Comparison of ENCODE assay signal across 9 mouse cellular contexts in the genomic region with DNA sequence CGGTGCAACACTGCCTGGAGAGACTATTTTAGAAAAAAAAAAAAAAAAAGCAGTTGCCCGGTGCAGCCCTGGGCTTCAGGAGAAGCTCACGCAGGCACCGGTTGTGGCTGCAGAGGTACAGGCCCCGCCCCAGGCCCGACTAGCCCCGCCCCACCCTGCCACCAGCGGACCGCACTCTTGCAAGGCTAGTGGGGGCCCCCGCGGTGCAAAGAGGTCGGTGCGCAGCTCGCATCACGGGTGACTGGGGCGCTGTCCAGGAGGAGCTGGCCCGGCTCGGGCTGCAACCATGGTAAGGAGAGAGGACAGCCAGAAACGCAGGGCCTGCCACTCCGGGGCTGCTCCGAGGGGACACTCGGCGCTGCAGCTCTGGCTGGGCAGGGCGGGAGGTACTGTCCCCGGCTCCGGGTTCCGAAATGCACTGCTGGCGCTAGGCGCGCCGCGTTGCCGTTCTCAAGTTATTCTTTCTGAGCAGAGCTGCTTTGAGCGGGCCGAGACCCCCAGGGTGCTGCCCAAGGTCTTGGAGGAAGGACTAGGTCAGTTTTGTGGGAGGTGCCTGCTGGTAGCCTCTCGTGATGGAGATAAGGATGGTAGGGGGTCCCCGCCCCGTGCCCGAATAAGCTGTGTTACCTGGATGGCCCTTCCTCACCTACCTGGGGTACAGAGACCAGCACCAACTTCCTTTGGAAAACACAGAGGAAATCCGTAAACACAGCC. TPM values are rescaled to one million over a fixed set of nuclear protein-coding genes. Genes with fewer than 3 reads are reported as not detected.
A peak's percentile ranks its signal among the peaks of the same experiment; 100 is the strongest.
DNase-seq lines count a peak whose midpoint lies in the region; ATAC-seq lines count a peak whose summit lies in the region.
"Had no signal": no experiment of that assay in that cellular context is flagged by ENCODE, and none has a peak within 500 bp of the region (broad histone marks: within the 10 kb centered on the region; RNA-seq: fewer than 3 reads in every experiment).

No protein-coding gene starts in this region.

- peak overlapping the region; percentile 60 for H3K9ac ChIP-seq in heart, embryonic 12.5 days
- H3K9ac ChIP-seq in kidney, embryonic 15.5 days: peak overlapping the region; percentile 68
- peak overlapping the region; percentile 67 for H3K9ac ChIP-seq in liver, embryonic 13.5 days
- no peak overlapping the region; the same call in 1 of the 2 replicates for H3K9ac ChIP-seq in stomach, embryonic 14.5 days (replicated peaks; ENCODE audit: low read depth, low read length)

- WGBS in heart, embryonic 12.5 days: under 1% methylated on average over 40 of the region's 40 CpGs
- WGBS in kidney, embryonic 15.5 days: under 1% methylated on average over 40 of the region's 40 CpGs
- WGBS in liver, embryonic 13.5 days (ENCODE audit: insufficient replicate concordance): under 1% methylated on average over 40 of the region's 40 CpGs
- under 1% methylated on average over 40 of the region's 40 CpGs for WGBS in stomach, embryonic 14.5 days

- H3K27ac ChIP-seq in heart, embryonic 12.5 days (ENCODE audit: poor library complexity, severe bottlenecking): peak overlapping the region; percentile 12; the same call in 1 of the 2 replicates
- peak overlapping the region; percentile 93 for H3K27ac ChIP-seq in kidney, embryonic 15.5 days
- 0 out of 2 replicates have a peak overlapping the region, but pooled peaks have one; percentile 2 for H3K27ac ChIP-seq in liver, embryonic 13.5 days
- H3K27ac ChIP-seq in stomach, embryonic 14.5 days (ENCODE audit: low read length): no peak overlapping the region

- H3K9me3 ChIP-seq in heart, embryonic 12.5 days (replicated peaks): no peaks in the 10 kb centered on the region
- no peaks in the 10 kb centered on the region for H3K9me3 ChIP-seq in kidney, embryonic 15.5 days (replicated peaks)
- no peaks in the 10 kb centered on the region for H3K9me3 ChIP-seq in liver, embryonic 13.5 days (replicated peaks)
- no peaks in the 10 kb centered on the region for H3K9me3 ChIP-seq in stomach, embryonic 14.5 days (ENCODE audit: control insufficient read depth, low read depth, low read length)

- DNase-seq in CD4-positive helper T cell, adult 2 months (ENCODE audit: low read depth, low spot score): peak; percentile 59
- DNase-seq in brain, adult 2 months (ENCODE audit: low read depth, low spot score): peak; percentile 92
- peak; percentile 65 for DNase-seq in liver, embryonic 13.5 days
- peak; percentile 53 to 54 for DNase-seq in natural killer cell, adult 2 months (ENCODE audit: low spot score in 2 of 2)

- no peaks in the 10 kb centered on the region for H3K36me3 ChIP-seq in heart, embryonic 12.5 days
- no peaks in the 10 kb centered on the region for H3K36me3 ChIP-seq in kidney, embryonic 15.5 days
- no peaks in the 10 kb centered on the region for H3K36me3 ChIP-seq in liver, embryonic 13.5 days
- H3K36me3 ChIP-seq in stomach, embryonic 14.5 days (ENCODE audit: control insufficient read depth, insufficient read depth, low read length): no peaks in the 10 kb centered on the region

- 0 out of 2 replicates have a peak, but pooled peaks cover 6% of the 10 kb centered on the region for H3K27me3 ChIP-seq in heart, embryonic 12.5 days (replicated peaks)
- no peaks in the 10 kb centered on the region for H3K27me3 ChIP-seq in kidney, embryonic 15.5 days
- no peaks in the 10 kb centered on the region; the same call in none of the 2 replicates for H3K27me3 ChIP-seq in liver, embryonic 13.5 days
- H3K27me3 ChIP-seq in stomach, embryonic 14.5 days (ENCODE audit: control insufficient read depth, insufficient read depth, low read length): no peaks in the 10 kb centered on the region

- H3K4me2 ChIP-seq in heart, embryonic 12.5 days: peak overlapping the region; percentile 80
- H3K4me2 ChIP-seq in kidney, embryonic 15.5 days: peak overlapping the region; percentile 96
- H3K4me2 ChIP-seq in liver, embryonic 13.5 days: peak overlapping the region; percentile 87
- H3K4me2 ChIP-seq in stomach, embryonic 14.5 days (replicated peaks; ENCODE audit: low read depth, low read length): peak overlapping the region; percentile 81

- H3K4me3 ChIP-seq in heart, embryonic 12.5 days: peak overlapping the region; percentile 49
- peak overlapping the region; percentile 66 for H3K4me3 ChIP-seq in kidney, embryonic 15.5 days (replicated peaks)
- H3K4me3 ChIP-seq in liver, embryonic 13.5 days (replicated peaks): peak overlapping the region; percentile 64
- peak overlapping the region; percentile 38 for H3K4me3 ChIP-seq in stomach, embryonic 14.5 days (ENCODE audit: low read depth, low read length)
- H3K4me3 ChIP-seq: myocyte had no signal

- peaks cover 52% of the 10 kb centered on the region for H3K4me1 ChIP-seq in heart, embryonic 12.5 days (replicated peaks)
- H3K4me1 ChIP-seq in kidney, embryonic 15.5 days: peaks cover 55% of the 10 kb centered on the region
- peaks cover 24% of the 10 kb centered on the region for H3K4me1 ChIP-seq in liver, embryonic 13.5 days (replicated peaks)
- peaks cover 7% of the 10 kb centered on the region; the same call in 1 of the 2 replicates for H3K4me1 ChIP-seq in stomach, embryonic 14.5 days (ENCODE audit: control insufficient read depth, insufficient read depth, low read length)

- ATAC-seq in erythroblast, adult 5-6 weeks (replicated peaks; ENCODE audit: low FRiP score, poor library complexity, severe bottlenecking): peak; percentile 81
- peak; percentile 82 for ATAC-seq in heart, embryonic 12.5 days (ENCODE audit: insufficient number of reproducible peaks, low FRiP score)
- ATAC-seq in kidney, embryonic 15.5 days (replicated peaks; ENCODE audit: low FRiP score): peak; percentile 84
- ATAC-seq in liver, embryonic 13.5 days (ENCODE audit: low read depth): peak; percentile 86
- ATAC-seq in stomach, embryonic 14.5 days (ENCODE audit: insufficient number of reproducible peaks, insufficient read depth, low FRiP score, low read depth): peak; percentile 75; the same call in 1 of the 2 replicates

RNA-seq across cellular contexts. Expression of gene Sept4, which starts 9.7 kb away (rescaled TPM):
- total RNA-seq in erythroblast, adult 5-6 weeks (2015; ENCODE audit: low replicate concordance): not detected in 2 replicates
- 2.8 and 9.3 TPM in 2 replicates for total RNA-seq in erythroblast, adult 5-6 weeks (2017; ENCODE audit: low replicate concordance)
- 10.5 and 11.6 TPM in 2 replicates for polyA plus RNA-seq in heart, embryonic 12.5 days (2016; fragmentation: Nextera tagmentation; extraction: Ambion mirVana)
- polyA plus RNA-seq in kidney, embryonic 15.5 days (2015; fragmentation: Nextera tagmentation; extraction: Ambion mirVana): 54.7 and 60.8 TPM in 2 replicates
- 11.2 and 14.9 TPM in 2 replicates for polyA plus RNA-seq in liver, embryonic 13.5 days (2015; fragmentation: Nextera tagmentation; extraction: Ambion mirVana)
- polyA plus RNA-seq in stomach, embryonic 14.5 days (2014; fragmentation: Nextera tagmentation; extraction: Ambion mirVana): 15.7 and 15.8 TPM in 2 replicates

RNA-seq across cellular contexts. Expression of gene Gm11492, which starts 12.0 kb away (rescaled TPM):
- total RNA-seq in erythroblast, adult 5-6 weeks (2015; ENCODE audit: low replicate concordance): not detected in 2 replicates
- total RNA-seq in erythroblast, adult 5-6 weeks (2017; ENCODE audit: low replicate concordance): not detected in 2 replicates
- polyA plus RNA-seq in heart, embryonic 12.5 days (2016; fragmentation: Nextera tagmentation; extraction: Ambion mirVana): not detected in 2 replicates
- polyA plus RNA-seq in kidney, embryonic 15.5 days (2015; fragmentation: Nextera tagmentation; extraction: Ambion mirVana): not detected in 2 replicates
- not detected in 2 replicates for polyA plus RNA-seq in liver, embryonic 13.5 days (2015; fragmentation: Nextera tagmentation; extraction: Ambion mirVana)
- not detected in 2 replicates for polyA plus RNA-seq in stomach, embryonic 14.5 days (2014; fragmentation: Nextera tagmentation; extraction: Ambion mirVana)
- polyA plus RNA-seq: myocyte had no signal

RNA-seq across cellular contexts. Expression of gene Mtmr4, which starts 13.6 kb away (rescaled TPM):
- 4.0 and 4.2 TPM in 2 replicates for total RNA-seq in erythroblast, adult 5-6 weeks (2015; ENCODE audit: low replicate concordance)
- total RNA-seq in erythroblast, adult 5-6 weeks (2017; ENCODE audit: low replicate concordance): 4.9 and 6.4 TPM in 2 replicates
- 21.9 and 27.3 TPM in 2 replicates for polyA plus RNA-seq in heart, embryonic 12.5 days (2016; fragmentation: Nextera tagmentation; extraction: Ambion mirVana)
- polyA plus RNA-seq in kidney, embryonic 15.5 days (2015; fragmentation: Nextera tagmentation; extraction: Ambion mirVana): 38.5 and 39.4 TPM in 2 replicates
- polyA plus RNA-seq in liver, embryonic 13.5 days (2015; fragmentation: Nextera tagmentation; extraction: Ambion mirVana): 9.4 and 12.2 TPM in 2 replicates
- 30.5 and 32.0 TPM in 2 replicates for polyA plus RNA-seq in stomach, embryonic 14.5 days (2014; fragmentation: Nextera tagmentation; extraction: Ambion mirVana)

RNA-seq across cellular contexts. Expression of gene Hsf5, which starts 38.6 kb away (rescaled TPM):
- total RNA-seq in erythroblast, adult 5-6 weeks (2015; ENCODE audit: low replicate concordance): 0.38 TPM in 1 of 2 replicates, not detected in the other
- total RNA-seq in erythroblast, adult 5-6 weeks (2017; ENCODE audit: low replicate concordance): not detected in 2 replicates
- polyA plus RNA-seq in heart, embryonic 12.5 days (2016; fragmentation: Nextera tagmentation; extraction: Ambion mirVana): 0.13 and 0.15 TPM in 2 replicates
- 0.26 TPM in 2 replicates for polyA plus RNA-seq in kidney, embryonic 15.5 days (2015; fragmentation: Nextera tagmentation; extraction: Ambion mirVana)
- polyA plus RNA-seq in liver, embryonic 13.5 days (2015; fragmentation: Nextera tagmentation; extraction: Ambion mirVana): 0.03 TPM in 1 of 2 replicates, not detected in the other
- 0.21 and 0.41 TPM in 2 replicates for polyA plus RNA-seq in stomach, embryonic 14.5 days (2014; fragmentation: Nextera tagmentation; extraction: Ambion mirVana)
- polyA plus RNA-seq: myocyte had no signal
